Mouse (Mus musculus): ENCODE results near the gene Gm12800. TPM values are rescaled to one million over a fixed set of nuclear protein-coding genes. Genes with fewer than 3 reads are reported as not detected.
"Not testable (repeated sequence)": the region's sequence is repeated elsewhere in the genome, so short reads cannot be mapped to it uniquely, and the experiment has no call there.

Gene Gm12800
- 10.6 and 11.2 TPM in 2 replicates for total RNA-seq (2012; rRNA removed)

DNA sequence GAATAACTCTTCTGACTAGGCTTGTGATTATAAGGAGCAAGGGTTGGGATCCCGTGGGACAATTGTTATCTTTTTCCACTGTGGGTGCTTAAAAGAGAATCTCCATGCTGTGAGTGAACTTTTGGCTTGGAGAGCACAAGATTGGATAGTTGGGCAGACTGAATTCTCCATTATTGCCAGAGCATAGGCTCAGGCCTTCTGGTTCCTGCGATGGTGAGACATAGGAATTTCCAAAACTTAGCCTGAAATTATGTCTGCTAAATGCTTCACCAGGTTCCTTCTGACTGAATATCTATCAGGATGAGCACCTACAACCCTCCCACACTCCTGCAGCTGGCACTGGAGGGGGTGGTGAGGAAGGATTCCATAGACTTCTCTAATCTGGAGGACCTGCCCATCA, at the start of gene Gm12800:
TSS of gene Gm12800 (plus strand) at position 301 of the 400 bp plus-strand sequence.
- H3K36me3 ChIP-seq (ENCODE audit: control insufficient read depth, insufficient read depth, low read length, poor library complexity, severe bottlenecking); H3K9ac ChIP-seq (ENCODE audit: insufficient read depth, low read depth, low read length, poor library complexity, severe bottlenecking); H3K4me1 ChIP-seq (ENCODE audit: control insufficient read depth in 2 of 2, insufficient read depth in 2 of 2, low read length in 2 of 2, poor library complexity in 1 of 2); in situ Hi-C loops (cut with MboI; ENCODE audit: low sequenced_read_pairs in 2 of 2, unreplicated experiment in 2 of 2); H3K9me3 ChIP-seq (ENCODE audit: control insufficient read depth, insufficient read depth, low read depth, low read length); H3K27ac ChIP-seq (ENCODE audit: insufficient read depth, low read depth, low read length, poor library complexity, severe bottlenecking); H3K4me3 ChIP-seq (ENCODE audit: insufficient read depth in 1 of 2, low read depth in 1 of 2, low read length in 2 of 2, poor library complexity in 1 of 2, severe bottlenecking in 1 of 2); DNase-seq (ENCODE audit: low read depth, low spot score): not testable (repeated sequence)

DNA sequence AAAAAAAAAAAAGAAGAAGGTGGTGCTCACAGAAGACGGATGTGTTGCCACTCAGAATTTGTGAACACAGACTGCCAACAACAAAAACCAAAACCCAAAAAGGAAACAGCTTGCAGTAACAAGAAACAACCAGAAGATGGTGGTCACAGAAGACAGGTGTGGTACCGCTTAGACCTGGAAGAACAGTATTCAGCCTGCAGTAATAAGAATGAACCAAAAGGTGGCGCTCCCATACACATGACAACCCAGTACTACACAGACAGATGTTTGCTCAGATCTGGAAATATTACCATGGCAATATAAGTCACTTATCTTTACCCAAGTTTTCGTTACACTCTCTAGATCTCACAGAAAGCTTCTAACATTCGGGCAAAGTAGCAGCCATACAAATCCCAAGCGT, 48.0 kb upstream of the Gm12800 start:
- no peaks in the 10 kb centered on the region for H3K36me3 ChIP-seq (ENCODE audit: control insufficient read depth, insufficient read depth, low read length, poor library complexity, severe bottlenecking)
- H3K4me3 ChIP-seq (ENCODE audit: insufficient read depth in 1 of 2, low read depth in 1 of 2, low read length in 2 of 2, poor library complexity in 1 of 2, severe bottlenecking in 1 of 2): no peak overlapping the region
- in situ Hi-C loops (cut with MboI; ENCODE audit: low sequenced_read_pairs in 2 of 2, unreplicated experiment in 2 of 2): loop anchor here in 1 of 2 experiments (25.0 kb wide), 1 partner anchor 126 kb away; the partner anchor contains the start of genes Gm12789 and Gm12790
- H3K4me1 ChIP-seq (ENCODE audit: control insufficient read depth in 2 of 2, insufficient read depth in 2 of 2, low read length in 2 of 2, poor library complexity in 1 of 2): peaks cover 0 to 8% of the 10 kb centered on the region in 2 experiments; a peak in 2 of 4 replicates
- H3K9ac ChIP-seq (ENCODE audit: insufficient read depth, low read depth, low read length, poor library complexity, severe bottlenecking): no peak overlapping the region
- peak; percentile 88 for DNase-seq (ENCODE audit: low read depth, low spot score)
- no peaks in the 10 kb centered on the region for H3K9me3 ChIP-seq (ENCODE audit: control insufficient read depth, insufficient read depth, low read depth, low read length)
- no peak overlapping the region for H3K27ac ChIP-seq (ENCODE audit: insufficient read depth, low read depth, low read length, poor library complexity, severe bottlenecking)
- no peak for TF ChIP-seq MAFK (IDR thresholded peaks at IDR 0.05; ENCODE audit: insufficient read depth, low read depth, low read length)
- no peak for TF ChIP-seq HCFC1 (IDR thresholded peaks at IDR 0.05; ENCODE audit: borderline replicate concordance, insufficient read depth, low read length)
- TF ChIP-seq ZC3H11A (IDR thresholded peaks at IDR 0.05; ENCODE audit: borderline replicate concordance, low read depth, low read length): peak; percentile 100
- TF ChIP-seq ZNF384 (IDR thresholded peaks at IDR 0.05; ENCODE audit: low read depth, low read length): peak; percentile 37; the same call in 1 of the 2 replicates
- no peak for TF ChIP-seq CHD2 (IDR thresholded peaks at IDR 0.05; ENCODE audit: low read depth, low read length)

DNA sequence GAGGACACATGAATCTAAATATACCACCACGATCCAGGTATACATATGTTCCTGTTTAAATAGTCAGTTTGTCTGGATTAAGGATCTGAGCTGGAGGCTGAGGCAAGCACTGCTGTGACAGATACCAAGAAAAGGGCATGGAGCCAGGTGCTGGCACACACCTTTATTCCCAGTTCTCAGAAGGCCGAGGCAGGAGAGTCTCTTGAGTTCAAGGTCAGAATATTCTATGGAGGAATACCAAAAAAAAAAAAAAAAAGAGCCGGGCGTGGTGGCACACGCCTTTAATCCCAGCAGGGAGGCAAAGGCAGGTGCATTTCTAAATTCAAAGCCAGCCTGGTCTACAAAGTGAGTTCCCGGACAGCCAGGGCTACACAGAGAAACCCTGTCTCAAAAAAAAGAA, 46.6 kb upstream of the Gm12800 start:
- in situ Hi-C loops (cut with MboI; ENCODE audit: low sequenced_read_pairs in 2 of 2, unreplicated experiment in 2 of 2): loop anchor here in 1 of 2 experiments (25.0 kb wide), 1 partner anchor 125 kb away; the partner anchor contains the start of genes Gm12789 and Gm12790
- H3K4me3 ChIP-seq (ENCODE audit: insufficient read depth in 1 of 2, low read depth in 1 of 2, low read length in 2 of 2, poor library complexity in 1 of 2, severe bottlenecking in 1 of 2): no peak overlapping the region
- TF ChIP-seq ZNF384 (IDR thresholded peaks at IDR 0.05; ENCODE audit: low read depth, low read length) (peak; percentile 54; the same call in 1 of the 2 replicates), CHD2 (IDR thresholded peaks at IDR 0.05; ENCODE audit: low read depth, low read length) (no peak)
- H3K9me3 ChIP-seq (ENCODE audit: control insufficient read depth, insufficient read depth, low read depth, low read length): no peaks in the 10 kb centered on the region
- H3K36me3 ChIP-seq (ENCODE audit: control insufficient read depth, insufficient read depth, low read length, poor library complexity, severe bottlenecking): no peaks in the 10 kb centered on the region
- no peak for DNase-seq (ENCODE audit: low read depth, low spot score)
- no peak overlapping the region for H3K9ac ChIP-seq (ENCODE audit: insufficient read depth, low read depth, low read length, poor library complexity, severe bottlenecking)
- no peak overlapping the region for H3K27ac ChIP-seq (ENCODE audit: insufficient read depth, low read depth, low read length, poor library complexity, severe bottlenecking)
- peaks cover 0 to 8% of the 10 kb centered on the region in 2 experiments; a peak in 2 of 4 replicates for H3K4me1 ChIP-seq (ENCODE audit: control insufficient read depth in 2 of 2, insufficient read depth in 2 of 2, low read length in 2 of 2, poor library complexity in 1 of 2)

DNA sequence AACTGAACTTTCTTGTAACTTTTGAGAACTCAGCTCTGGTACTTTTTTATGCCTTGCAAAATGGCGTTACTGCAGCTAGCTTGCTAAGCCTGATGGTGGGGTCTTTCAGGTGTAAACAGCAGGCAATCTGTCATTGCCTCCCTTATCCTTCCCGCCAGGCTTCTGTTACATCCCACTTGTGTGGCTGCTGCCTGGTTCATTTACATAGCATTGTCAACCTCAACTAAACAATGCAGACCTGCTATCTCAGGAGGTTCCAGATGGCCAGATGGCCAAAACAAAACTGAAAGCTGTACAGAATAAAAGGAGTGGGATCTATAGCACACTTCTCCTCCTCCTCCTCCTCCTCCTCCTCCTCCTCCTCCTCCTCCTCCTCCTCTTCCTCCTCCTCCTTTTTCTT, 36.9 kb upstream of the Gm12800 start:
- in situ Hi-C loops (cut with MboI; ENCODE audit: low sequenced_read_pairs in 2 of 2, unreplicated experiment in 2 of 2): loop anchor here in 1 of 2 experiments (25.0 kb wide), 1 partner anchor 115 kb away; the partner anchor contains the start of genes Gm12789 and Gm12790
- H3K9me3 ChIP-seq (ENCODE audit: control insufficient read depth, insufficient read depth, low read depth, low read length); H3K27ac ChIP-seq (ENCODE audit: insufficient read depth, low read depth, low read length, poor library complexity, severe bottlenecking); H3K36me3 ChIP-seq (ENCODE audit: control insufficient read depth, insufficient read depth, low read length, poor library complexity, severe bottlenecking); H3K9ac ChIP-seq (ENCODE audit: insufficient read depth, low read depth, low read length, poor library complexity, severe bottlenecking); DNase-seq (ENCODE audit: low read depth, low spot score); H3K4me3 ChIP-seq (ENCODE audit: insufficient read depth in 1 of 2, low read depth in 1 of 2, low read length in 2 of 2, poor library complexity in 1 of 2, severe bottlenecking in 1 of 2); H3K4me1 ChIP-seq (ENCODE audit: control insufficient read depth in 2 of 2, insufficient read depth in 2 of 2, low read length in 2 of 2, poor library complexity in 1 of 2): not testable (repeated sequence)

DNA sequence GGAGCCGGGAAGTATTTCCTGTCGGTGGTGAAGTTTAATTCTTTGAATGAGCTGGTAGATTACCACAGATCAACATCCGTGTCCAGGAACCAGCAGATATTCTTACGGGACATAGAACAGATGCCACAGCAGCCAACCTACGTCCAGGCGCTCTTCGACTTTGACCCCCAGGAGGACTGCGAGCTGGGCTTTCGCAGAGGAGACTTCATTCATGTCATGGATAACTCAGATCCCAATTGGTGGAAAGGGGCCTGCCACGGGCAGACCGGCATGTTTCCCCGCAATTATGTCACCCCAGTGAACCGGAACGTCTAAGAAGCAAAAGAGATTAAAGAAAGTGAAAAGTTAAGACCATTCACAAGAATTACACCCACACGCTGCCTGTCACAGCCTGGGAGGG, 33.2 kb upstream of the Gm12800 start:
- H3K9ac ChIP-seq (ENCODE audit: insufficient read depth, low read depth, low read length, poor library complexity, severe bottlenecking); H3K27ac ChIP-seq (ENCODE audit: insufficient read depth, low read depth, low read length, poor library complexity, severe bottlenecking); DNase-seq (ENCODE audit: low read depth, low spot score); H3K4me3 ChIP-seq (ENCODE audit: insufficient read depth in 1 of 2, low read depth in 1 of 2, low read length in 2 of 2, poor library complexity in 1 of 2, severe bottlenecking in 1 of 2); H3K9me3 ChIP-seq (ENCODE audit: control insufficient read depth, insufficient read depth, low read depth, low read length); H3K4me1 ChIP-seq (ENCODE audit: control insufficient read depth in 2 of 2, insufficient read depth in 2 of 2, low read length in 2 of 2, poor library complexity in 1 of 2); in situ Hi-C loops (cut with MboI; ENCODE audit: low sequenced_read_pairs in 2 of 2, unreplicated experiment in 2 of 2); H3K36me3 ChIP-seq (ENCODE audit: control insufficient read depth, insufficient read depth, low read length, poor library complexity, severe bottlenecking): not testable (repeated sequence)
